Comparison of ENCODE assay signal across 10 mouse cellular contexts in genomic region chr13:104962716-104963411, GRCm38 (mm10).
A peak's percentile ranks its signal among the peaks of the same experiment; 100 is the strongest.
DNase-seq lines count a peak whose midpoint lies in the region; ATAC-seq and TF ChIP-seq lines count a peak whose summit lies in the region.
"Had no signal": no experiment of that assay in that cellular context is flagged by ENCODE, and none has a peak within 500 bp of the region (broad histone marks: within the 10 kb centered on the region; RNA-seq: fewer than 3 reads in every experiment).

No protein-coding gene starts in this region.

- no peak overlapping the region for H3K4me3 ChIP-seq in neural tube, embryonic 15.5 days (replicated peaks)
- no peak overlapping the region for H3K4me3 ChIP-seq in thymus, adult 2 months (ENCODE audit: control insufficient read depth, insufficient read depth, low read length)

- peaks cover 8% of the 10 kb centered on the region; the same call in 1 of the 2 replicates for H3K4me1 ChIP-seq in neural tube, embryonic 15.5 days
- H3K4me1 ChIP-seq in thymus, adult 2 months (replicated peaks; ENCODE audit: control insufficient read depth, insufficient read depth, low read length) = no peaks in the 10 kb centered on the region

- no peak overlapping the region for H3K4me2 ChIP-seq in neural tube, embryonic 15.5 days

- no peak overlapping the region for H3K9ac ChIP-seq in neural tube, embryonic 15.5 days (replicated peaks)

- H3K27ac ChIP-seq in neural tube, embryonic 15.5 days (replicated peaks) = peak overlapping the region; percentile 46
- no peak overlapping the region for H3K27ac ChIP-seq in thymus, adult 2 months (ENCODE audit: control insufficient read depth, insufficient read depth, low read length)

- no peak for TF ChIP-seq POLR2A in thymus, adult 2 months (IDR thresholded peaks at IDR 0.05; ENCODE audit: control insufficient read depth, extremely low read depth, insufficient read depth, low read length, poor library complexity)

- no peaks in the 10 kb centered on the region for H3K27me3 ChIP-seq in neural tube, embryonic 15.5 days (replicated peaks)
- H3K27me3 ChIP-seq in thymus, adult 2 months (ENCODE audit: control insufficient read depth, insufficient read depth, low read length) = no peaks in the 10 kb centered on the region

- peak; percentile 90 for ATAC-seq in neural tube, embryonic 15.5 days (ENCODE audit: low FRiP score)

- peaks cover 4% of the 10 kb centered on the region; the same call in 1 of the 2 replicates for H3K36me3 ChIP-seq in neural tube, embryonic 15.5 days
- no peaks in the 10 kb centered on the region for H3K36me3 ChIP-seq in thymus, adult 2 months (ENCODE audit: control insufficient read depth, insufficient read depth, low read length)
- H3K36me3 ChIP-seq: G1E had no signal

- TF ChIP-seq CTCF in thymus, adult 2 months (IDR thresholded peaks at IDR 0.05; ENCODE audit: borderline replicate concordance, control insufficient read depth, extremely low read depth, insufficient read depth, low read length, poor library complexity) = no peak

- WGBS in neural tube, embryonic 15.5 days = 55% methylated on average over 11 of the region's 11 CpGs
- 90% methylated on average over 11 of the region's 11 CpGs for WGBS in thymus, adult 2 months

- intact Hi-C loops in left cerebral cortex, postnatal 10 days (cut with DNase I) = loop anchor here (5.0 kb wide), 1 partner anchor 89 kb away; the partner anchor contains the start of gene Rgs7bp

- DNase-seq in left cerebral cortex, adult 11 months (ENCODE audit: low spot score) = peak; percentile 66
- DNase-seq in left cerebral cortex, postnatal 10 days (ENCODE audit: extremely low spot score in 1 of 2, low spot score in 2 of 2) = no peak
- DNase-seq in cerebellum, postnatal 25 days = peak; percentile 74 to 81
- DNase-seq in layer of hippocampus, adult 18-20 months (ENCODE audit: low spot score in 2 of 2) = peak; percentile 76 to 85
- no peak for DNase-seq in gastrocnemius, adult 18-20 months (ENCODE audit: low spot score)
- DNase-seq in kidney, adult 8-10 months = no peak
- DNase-seq in thymus, adult 2 months = no peak
- DNase-seq: kidney, adult 2 months had no signal

- H3K9me3 ChIP-seq in neural tube, embryonic 15.5 days (replicated peaks) = no peaks in the 10 kb centered on the region
- H3K9me3 ChIP-seq: G1E had no signal

Comparison
In these comparisons a context has a peak if more than half of its experiments do, and no peak if none do; other contexts are left out.
1. DNase-seq: peak in left cerebral cortex, adult 11 months (single experiment), cerebellum, postnatal 25 days (2 of 2) and layer of hippocampus, adult 18-20 months (2 of 2); none in left cerebral cortex, postnatal 10 days (0 of 2), gastrocnemius, adult 18-20 months (single experiment), kidney, adult 8-10 months (0 of 2) and thymus, adult 2 months (single experiment).